Mouse (Mus musculus): ENCODE measurements around the gene Lingo2.

DNA sequence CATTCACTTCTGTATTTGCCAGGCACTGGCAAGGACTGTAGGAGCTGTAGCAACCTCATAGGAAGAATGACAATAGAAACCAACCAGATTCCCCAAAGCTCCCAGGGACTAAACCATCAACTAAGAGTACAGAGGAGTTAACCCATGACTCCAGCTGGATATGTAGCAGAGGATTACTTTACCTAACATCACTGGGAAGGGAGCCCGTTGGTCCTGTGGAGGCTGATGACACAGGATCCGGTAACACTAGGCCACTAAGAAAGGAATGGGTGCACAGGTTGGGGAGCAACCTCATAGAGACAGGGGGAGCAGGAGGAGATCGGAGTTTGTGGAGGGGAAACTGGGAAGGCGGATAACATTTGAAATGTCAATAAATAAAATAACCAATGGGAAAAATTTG is 21.8 kb upstream of the Lingo2 start:
- TF ChIP-seq KAT2A (conservative IDR thresholded peaks at IDR 0.05; ENCODE audit: low read depth, low read length) (no peak), USF1 (IDR thresholded peaks at IDR 0.05; ENCODE audit: low read depth, low read length) (no peak), ZC3H11A (IDR thresholded peaks at IDR 0.05; ENCODE audit: low read depth, low read length) (no peak), GATA1 (IDR thresholded peaks at IDR 0.05; ENCODE audit: low read depth, low read length) (no peak), POLR2A (IDR thresholded peaks at IDR 0.05; ENCODE audit: control insufficient read depth in 1 of 2, insufficient read depth in 1 of 2, low read depth in 1 of 2, low read length in 2 of 2, poor library complexity in 1 of 2) (no peak)

Data from MEL (cell line).